ENCODE assay signal across 21 mouse cellular contexts in the genomic region with DNA sequence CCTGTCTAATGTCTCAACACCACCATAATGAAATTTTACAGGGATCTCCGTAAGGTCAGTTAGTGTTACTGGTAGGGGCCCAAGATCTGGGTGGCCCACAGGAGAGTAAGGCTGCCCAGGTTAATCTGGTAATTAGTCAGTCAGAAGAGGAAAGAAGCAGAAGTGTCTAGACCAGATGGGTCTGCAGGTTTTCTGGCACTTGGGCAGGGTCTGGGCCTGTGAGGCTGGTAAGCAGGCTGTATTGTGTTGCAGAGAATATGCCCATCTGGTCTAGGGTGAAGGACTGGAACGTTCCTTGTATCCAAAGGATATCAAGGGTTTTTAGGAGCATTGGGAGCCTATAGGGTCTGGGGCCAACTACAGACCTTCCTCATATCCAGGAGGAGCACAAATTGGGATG. TPM values are rescaled to one million over a fixed set of nuclear protein-coding genes. Genes with fewer than 3 reads are reported as not detected.
"Had no signal": no experiment of that assay in that cellular context is flagged by ENCODE, and none has a peak within 500 bp of the region (broad histone marks: within the 10 kb centered on the region; RNA-seq: fewer than 3 reads in every experiment).

No protein-coding gene starts in this region.

- H3K4me3 ChIP-seq: limb, embryonic 10.5 days; limb, embryonic 13.5 days; midbrain, embryonic 12.5 days; midbrain, embryonic 15.5 days; neural tube, embryonic 12.5 days; neural tube, embryonic 15.5 days had no signal

- ATAC-seq: liver, postnatal 0 days; lung, postnatal 0 days; midbrain, embryonic 15.5 days had no signal

- H3K27ac ChIP-seq: limb, embryonic 10.5 days; limb, embryonic 13.5 days; liver, embryonic 14.5 days; macrophage; midbrain, embryonic 12.5 days; midbrain, embryonic 15.5 days; neural tube, embryonic 12.5 days; neural tube, embryonic 15.5 days; stomach, postnatal 0 days had no signal

- H3K9me3 ChIP-seq: limb, embryonic 10.5 days; limb, embryonic 13.5 days; midbrain, embryonic 12.5 days; midbrain, embryonic 15.5 days; neural tube, embryonic 12.5 days; neural tube, embryonic 15.5 days had no signal

- DNase-seq: kidney, postnatal 10 days; layer of hippocampus, postnatal 36 days; liver; liver, postnatal 0 days; lung, embryonic 14.5 days; right cerebral cortex, adult 18-20 months; right cerebral cortex, postnatal 14 days; right cerebral cortex, postnatal 4 days; thymus, adult 2 months; thymus, postnatal 14 days; thymus, postnatal 4 days had no signal

- H3K9ac ChIP-seq: limb, embryonic 13.5 days; liver, embryonic 14.5 days; liver, postnatal 0 days; lung, embryonic 14.5 days; midbrain, embryonic 12.5 days; midbrain, embryonic 15.5 days; neural tube, embryonic 12.5 days; neural tube, embryonic 15.5 days had no signal

- H3K4me1 ChIP-seq: midbrain, embryonic 15.5 days had no signal

- H3K36me3 ChIP-seq: limb, embryonic 10.5 days; limb, embryonic 13.5 days; midbrain, embryonic 12.5 days; midbrain, embryonic 15.5 days; neural tube, embryonic 12.5 days; neural tube, embryonic 15.5 days had no signal

- H3K4me2 ChIP-seq: limb, embryonic 13.5 days; lung, embryonic 14.5 days; midbrain, embryonic 12.5 days; midbrain, embryonic 15.5 days; neural tube, embryonic 12.5 days; neural tube, embryonic 15.5 days had no signal

- H3K27me3 ChIP-seq: limb, embryonic 13.5 days; midbrain, embryonic 12.5 days; midbrain, embryonic 15.5 days; neural tube, embryonic 12.5 days; neural tube, embryonic 15.5 days had no signal

RNA-seq across cellular contexts. Expression of a gene that starts 36.0 kb away (rescaled TPM):
- polyA plus RNA-seq: lung, postnatal 0 days; macrophage had no signal
